Mouse (Mus musculus) olfactory bulb, adult 2 months (tissue): ENCODE measurements around the gene Jarid2.

Experiments
- CTCF ChIP-seq: fragments of 200-500 bp; IDR thresholded peaks from 2 replicates; pipeline ENCODE4 v1.5.1; 2012; ENCODE audit warnings: low read depth, mild to moderate bottlenecking, low read length, moderate library complexity; ENCODE audit not compliant: insufficient read depth
- POLR2A ChIP-seq: fragments of 200-500 bp; IDR thresholded peaks from 2 replicates; pipeline ENCODE4 v1.6.1; 2012; ENCODE audit warnings: mild to moderate bottlenecking, low read depth, low read length, moderate library complexity; ENCODE audit not compliant: insufficient read depth

DNA sequence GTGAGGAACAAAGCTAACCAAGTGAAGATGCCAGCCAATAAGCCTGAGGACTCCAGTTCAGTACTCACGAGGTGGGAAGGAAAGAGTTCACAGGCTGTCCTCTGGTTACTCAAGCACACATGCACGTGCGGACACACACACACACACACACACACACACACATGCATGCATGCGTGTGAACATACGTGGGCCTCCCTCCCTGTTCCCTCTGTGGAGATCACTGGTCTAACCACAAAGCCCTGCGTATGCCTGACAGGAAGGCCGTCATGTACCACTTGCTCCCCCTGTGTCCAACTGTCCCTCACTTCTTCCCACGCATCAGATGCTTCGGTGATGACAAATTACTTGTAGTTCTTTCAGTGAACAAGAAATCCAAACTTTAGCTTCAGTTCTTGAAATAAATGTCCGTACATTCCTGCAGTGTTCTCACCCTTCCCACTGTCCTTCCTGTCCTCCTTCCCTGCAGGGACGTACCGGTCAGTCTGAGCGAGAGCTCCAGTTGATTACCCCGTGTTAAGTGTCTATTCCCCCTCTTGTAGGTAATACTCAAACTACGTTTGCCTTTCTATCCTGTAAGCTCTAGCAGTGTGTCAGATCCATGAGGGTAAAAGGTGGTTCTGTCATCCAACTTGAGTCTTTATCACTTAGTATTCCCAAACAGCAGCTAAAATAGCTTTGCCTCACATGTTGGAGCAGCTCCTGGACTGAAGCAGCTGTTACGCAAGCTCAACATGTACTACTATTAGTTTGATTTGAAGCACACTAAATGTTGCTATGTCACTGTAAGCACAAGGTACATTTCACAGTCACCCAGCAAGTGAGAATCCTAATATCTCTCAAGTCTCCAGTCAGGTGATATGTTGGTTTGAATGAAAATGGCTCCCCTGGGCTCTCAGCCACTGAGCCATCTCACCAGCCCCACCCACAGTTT is 219.3 kb downstream of the Jarid2 start:
- TF ChIP-seq CTCF: no peak
- TF ChIP-seq POLR2A: no peak
